Mouse (Mus musculus): ENCODE results near the gene Slc7a6os. TPM values are rescaled to one million over a fixed set of nuclear protein-coding genes. Genes with fewer than 3 reads are reported as not detected.

Slc7a6os gene
- total and polyA plus RNA-seq, 3 experiments, result 38.7 to 65.1 (median 62.5) TPM

GRCm38 (mm10) chr8:106185628-106186270, 25.0 kb downstream of the Slc7a6os start:
- Histone ChIP-seq H3K36me3 (replicated peaks in 1 of 2; ENCODE audit: control insufficient read depth in 1 of 2, insufficient read depth in 1 of 2, low read length in 1 of 2) (peaks cover 36 to 86% of the 10 kb centered on the region in 2 experiments), H3K4me1 (ENCODE audit: control insufficient read depth in 1 of 2, insufficient read depth in 2 of 2) (peaks cover 11 to 22% of the 10 kb centered on the region in 2 experiments; a peak in 3 of 4 replicates)
- dilution Hi-C loops (cut with MboI; ENCODE audit: extremely low pct_ligation_motif_present, extremely low pct_unique_long_range_greater_than_20kb, low sequenced_read_pairs), result no loop called here

GRCm38 (mm10) chr8:106178428-106178827, 32.3 kb downstream of the Slc7a6os start:
- peaks cover 39% of the 10 kb centered on the region for H3K79me2 ChIP-seq (replicated peaks; ENCODE audit: control insufficient read depth, extremely low read depth, insufficient read depth, poor library complexity, severe bottlenecking)
- dilution Hi-C loops (cut with MboI; ENCODE audit: extremely low pct_ligation_motif_present, extremely low pct_unique_long_range_greater_than_20kb, low sequenced_read_pairs) (no loop called here), in situ Hi-C loops (cut with MboI; ENCODE audit: low pct_ligation_motif_present, low pct_unique_long_range_greater_than_20kb, low sequenced_read_pairs) (no loop called here)
- H3K4me2 ChIP-seq (ENCODE audit: insufficient read depth, low read depth, poor library complexity, severe bottlenecking), result no peak overlapping the region
- H3K4me1 ChIP-seq (ENCODE audit: control insufficient read depth in 1 of 2, insufficient read depth in 2 of 2), result peaks cover 0 to 10% of the 10 kb centered on the region in 2 experiments; a peak in 2 of 4 replicates
- no peak overlapping the region for H3K9ac ChIP-seq (ENCODE audit: insufficient read depth, low read depth)
- H3K9me3 ChIP-seq (replicated peaks; ENCODE audit: low read length), result no peaks in the 10 kb centered on the region
- peaks cover 17 to 60% of the 10 kb centered on the region in 2 experiments for H3K36me3 ChIP-seq (replicated peaks in 1 of 2; ENCODE audit: control insufficient read depth in 1 of 2, insufficient read depth in 1 of 2, low read length in 1 of 2)
- H3K27ac ChIP-seq (ENCODE audit: insufficient read depth, low read depth), result no peak overlapping the region
- TF ChIP-seq HCFC1 (IDR thresholded peaks at IDR 0.05; ENCODE audit: low read depth, low read length) (no peak), BHLHE40 (IDR thresholded peaks at IDR 0.05; ENCODE audit: low read depth, low read length) (no peak), MAX (IDR thresholded peaks at IDR 0.05; ENCODE audit: low read length) (no peak), SIN3A (IDR thresholded peaks at IDR 0.05; ENCODE audit: low read length) (no peak), ZKSCAN1 (IDR thresholded peaks at IDR 0.05; ENCODE audit: borderline replicate concordance, low read depth, low read length) (no peak), MXI1 (IDR thresholded peaks at IDR 0.05; ENCODE audit: low read depth, low read length) (no peak), TBP (conservative IDR thresholded peaks at IDR 0.05; ENCODE audit: low read depth, low read length) (no peak), ELF1 (IDR thresholded peaks at IDR 0.05; ENCODE audit: low read depth, low read length) (no peak), MAFK (IDR thresholded peaks at IDR 0.05; ENCODE audit: insufficient replicate concordance, low read length) (no peak), GABPA (IDR thresholded peaks at IDR 0.05; ENCODE audit: insufficient replicate concordance, low read depth, low read length) (no peak), CHD1 (IDR thresholded peaks at IDR 0.05; ENCODE audit: low read depth, low read length) (no peak), KAT2A (IDR thresholded peaks at IDR 0.05; ENCODE audit: insufficient replicate concordance, low read length) (no peak), POLR2A (IDR thresholded peaks at IDR 0.05; ENCODE audit: low read depth, low read length) (no peak), EP300 (IDR thresholded peaks at IDR 0.05; ENCODE audit: low read length) (no peak), NELFE (IDR thresholded peaks at IDR 0.05; ENCODE audit: low read depth, low read length) (no peak), USF2 (conservative IDR thresholded peaks at IDR 0.05; ENCODE audit: low read depth, low read length) (no peak), ZMIZ1 (IDR thresholded peaks at IDR 0.05; ENCODE audit: low read depth, low read length) (no peak), POLR2AphosphoS2 (IDR thresholded peaks at IDR 0.05; ENCODE audit: low read depth, low read length) (no peak)
- no peak overlapping the region for H3K4me3 ChIP-seq (replicated peaks in 1 of 3; ENCODE audit: low read depth in 2 of 3, low read length in 2 of 3, poor library complexity in 1 of 3)
- H3K27me3 ChIP-seq (replicated peaks), result no peaks in the 10 kb centered on the region
- DNase-seq (ENCODE audit: extremely low read depth), result no peak

More at GRCm38 (mm10) chr8:106185628-106186270, 25.0 kb downstream of the Slc7a6os start:
- TF ChIP-seq IRF4 (IDR thresholded peaks at IDR 0.05; ENCODE audit: low read depth, low read length) (peak; percentile 96), BHLHE40 (IDR thresholded peaks at IDR 0.05; ENCODE audit: low read depth, low read length) (peak; percentile 85), ZC3H11A (IDR thresholded peaks at IDR 0.05; ENCODE audit: low read depth, low read length) (no peak), SIN3A (IDR thresholded peaks at IDR 0.05; ENCODE audit: low read length) (peak; percentile 55; the same call in 1 of the 2 replicates), NELFE (IDR thresholded peaks at IDR 0.05; ENCODE audit: low read depth, low read length) (no peak), RAD21 (IDR thresholded peaks at IDR 0.05; ENCODE audit: low read depth, low read length) (no peak), POLR2AphosphoS2 (IDR thresholded peaks at IDR 0.05; ENCODE audit: low read depth, low read length) (no peak), JUN (IDR thresholded peaks at IDR 0.05; ENCODE audit: insufficient read depth, low read depth, low read length) (peak; percentile 69; the same call in 1 of the 2 replicates), MAFK (IDR thresholded peaks at IDR 0.05; ENCODE audit: insufficient replicate concordance, low read length) (0 out of 2 replicates have a peak, but pooled peaks have one; percentile 26), TCF12 (IDR thresholded peaks at IDR 0.05; ENCODE audit: low read depth, low read length) (peak; percentile 82), MEF2A (IDR thresholded peaks at IDR 0.05; ENCODE audit: borderline replicate concordance, low read depth, low read length) (no peak), CHD1 (IDR thresholded peaks at IDR 0.05; ENCODE audit: low read depth, low read length) (no peak), USF2 (conservative IDR thresholded peaks at IDR 0.05; ENCODE audit: low read depth, low read length) (no peak), ETS1 (conservative IDR thresholded peaks at IDR 0.05; ENCODE audit: low read depth, low read length) (peak; percentile 71; the same call in 1 of the 2 replicates), GABPA (IDR thresholded peaks at IDR 0.05; ENCODE audit: insufficient replicate concordance, low read depth, low read length) (no peak), ZNF384 (IDR thresholded peaks at IDR 0.05; ENCODE audit: low read depth, low read length) (peak; percentile 61), EP300 (IDR thresholded peaks at IDR 0.05; ENCODE audit: low read length) (peak; percentile 96), POLR2A (IDR thresholded peaks at IDR 0.05; ENCODE audit: low read depth, low read length) (no peak), ELF1 (IDR thresholded peaks at IDR 0.05; ENCODE audit: low read depth, low read length) (no peak), CHD2 (IDR thresholded peaks at IDR 0.05; ENCODE audit: low read length) (peak; percentile 64; the same call in 1 of the 2 replicates), PAX5 (IDR thresholded peaks at IDR 0.05; ENCODE audit: low read length) (no peak), SMC3 (IDR thresholded peaks at IDR 0.05; ENCODE audit: low read depth, low read length) (no peak), RCOR1 (conservative IDR thresholded peaks at IDR 0.05; ENCODE audit: low read depth, low read length) (peak; percentile 91), MYC (IDR thresholded peaks at IDR 0.05; ENCODE audit: low read depth, low read length) (no peak; the same call in 1 of the 2 replicates), USF1 (IDR thresholded peaks at IDR 0.05; ENCODE audit: low read depth, low read length) (no peak), ZKSCAN1 (IDR thresholded peaks at IDR 0.05; ENCODE audit: borderline replicate concordance, low read depth, low read length) (no peak), MXI1 (IDR thresholded peaks at IDR 0.05; ENCODE audit: low read depth, low read length) (peak; percentile 38; the same call in 1 of the 2 replicates), JUND (conservative IDR thresholded peaks at IDR 0.05; ENCODE audit: low read depth, low read length) (peak; percentile 78; the same call in 1 of the 2 replicates), E2F4 (IDR thresholded peaks at IDR 0.05; ENCODE audit: insufficient replicate concordance, low read depth, low read length) (no peak)
- Histone ChIP-seq H3K27ac (ENCODE audit: insufficient read depth, low read depth) (peak overlapping the region; percentile 51), H3K27me3 (replicated peaks) (no peaks in the 10 kb centered on the region), H3K9me3 (replicated peaks; ENCODE audit: low read length) (no peaks in the 10 kb centered on the region), H3K4me3 (replicated peaks in 1 of 3; ENCODE audit: low read depth in 2 of 3, low read length in 2 of 3, poor library complexity in 1 of 3) (no peak overlapping the region), H3K79me2 (replicated peaks; ENCODE audit: control insufficient read depth, extremely low read depth, insufficient read depth, poor library complexity, severe bottlenecking) (no peaks in the 10 kb centered on the region; the same call in none of the 2 replicates), H3K4me2 (ENCODE audit: insufficient read depth, low read depth, poor library complexity, severe bottlenecking) (peak overlapping the region; percentile 4), H3K9ac (ENCODE audit: insufficient read depth, low read depth) (peak overlapping the region; percentile 45)
- peak; percentile 45 for DNase-seq (ENCODE audit: extremely low read depth)
- in situ Hi-C loops (cut with MboI; ENCODE audit: low pct_ligation_motif_present, low pct_unique_long_range_greater_than_20kb, low sequenced_read_pairs), result no loop called here

Measured in CH12.LX (cell line).